Mouse (Mus musculus) retina, embryonic 14.5 days (tissue): ENCODE measurements at regions not wholly inside any gene's neighbourhood (a gene's known extent, or its start where the extent isn't known, plus 50 kb on each side); places are given as distances from the start of the nearest gene placed in this dataset.
A peak's percentile ranks its signal among the peaks of the same experiment; 100 is the strongest.

Source experiments
- DNase-seq: peaks from one replicate; pipeline ENCODE4 v3.0.0-alpha.2; 2015; ENCODE audit warnings: low spot score

DNA sequence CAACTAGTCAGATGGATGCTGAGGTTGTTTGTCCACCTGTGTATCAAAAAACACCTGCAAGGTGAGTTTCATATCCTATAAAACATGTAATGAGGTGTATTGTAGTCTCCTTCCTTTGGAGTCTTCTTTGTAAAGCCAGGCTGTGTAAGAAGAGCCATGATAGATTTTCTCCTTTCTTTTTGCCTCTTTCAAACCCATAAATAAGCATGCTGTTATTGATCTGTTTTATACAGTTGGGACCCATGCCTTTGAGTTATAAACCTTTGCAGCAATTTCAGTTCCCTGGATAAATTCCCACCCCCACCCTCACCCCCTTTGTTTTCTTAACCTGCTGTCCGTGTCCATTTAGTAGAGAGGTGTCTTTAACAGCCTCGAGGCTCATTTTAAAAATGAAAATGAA is 131.0 kb upstream of the Rgs17 start:
- no peak for DNase-seq

DNA sequence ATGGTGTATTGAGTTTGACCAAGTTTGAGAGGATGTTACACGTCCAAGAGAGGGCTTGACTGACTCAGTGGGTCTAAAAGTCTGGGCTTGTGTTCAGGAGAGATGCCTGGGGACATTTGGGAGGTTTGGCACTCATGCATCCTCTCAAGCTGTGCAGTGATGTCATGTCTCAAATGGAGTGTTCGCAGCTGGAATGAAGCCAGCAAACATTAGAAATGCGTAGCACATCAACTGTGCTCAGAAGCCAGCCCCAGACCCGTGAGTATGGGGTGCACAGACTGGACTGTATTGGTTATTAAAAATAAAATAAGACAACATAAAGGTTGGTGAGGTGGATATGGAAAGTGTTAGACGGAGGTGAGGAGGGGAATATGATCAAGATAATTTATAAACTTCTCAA is 121.2 kb upstream of the Rgs17 start:
- no peak for DNase-seq

DNA sequence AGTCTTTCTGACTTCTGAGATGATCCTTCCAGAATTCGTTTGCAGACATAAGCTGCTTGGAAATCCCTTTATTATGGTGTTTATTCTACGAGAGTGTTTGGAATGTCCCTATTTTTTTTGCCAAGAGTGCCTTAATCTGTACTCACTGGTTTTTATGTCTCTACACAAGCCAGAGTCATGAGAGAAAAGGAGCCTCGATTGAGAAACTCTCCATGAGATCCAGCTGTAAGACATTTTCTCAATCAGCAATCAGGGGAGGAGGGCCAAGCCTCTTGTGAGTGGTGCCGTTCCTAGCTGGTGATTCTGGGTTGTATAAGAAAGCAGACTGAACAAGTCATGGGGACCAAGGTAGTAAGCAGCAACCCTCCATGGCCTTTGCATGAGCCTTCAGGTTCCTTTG is 117.6 kb upstream of the Rgs17 start:
- DNase-seq = no peak

DNA sequence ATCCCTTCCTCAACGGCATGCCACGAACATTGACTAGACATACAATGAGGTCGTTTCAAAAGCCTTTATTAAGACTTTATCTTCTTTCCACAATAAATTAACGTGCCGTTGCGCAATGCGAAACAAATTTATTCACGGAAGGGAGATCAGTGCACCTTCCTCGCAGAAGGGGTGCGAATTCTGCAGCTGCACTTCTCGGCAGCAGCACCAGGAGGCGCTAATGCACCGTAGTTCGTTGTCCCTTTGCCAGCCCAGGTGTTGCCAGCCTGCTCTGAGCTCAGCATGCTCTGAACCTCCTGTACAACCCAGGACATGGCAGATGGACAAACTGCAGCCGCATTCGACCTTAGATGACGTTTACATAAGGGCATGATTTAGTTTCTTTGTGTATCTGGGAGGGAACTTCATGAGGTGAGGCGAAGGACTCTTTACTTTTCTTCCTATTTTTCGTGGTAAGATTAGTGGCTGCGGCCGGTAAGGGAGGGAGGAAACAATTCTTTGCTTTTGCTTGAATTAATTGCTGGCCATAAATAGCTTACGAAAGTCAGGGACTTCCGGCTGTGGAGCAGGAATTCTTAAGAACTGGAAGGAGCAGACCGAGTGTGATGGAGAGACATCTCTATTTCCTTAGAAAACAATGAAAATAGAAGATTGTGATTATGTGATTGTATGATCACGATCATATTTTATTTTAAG is 113.7 kb upstream of the Rgs17 start:
- peak; percentile 84 for DNase-seq

DNA sequence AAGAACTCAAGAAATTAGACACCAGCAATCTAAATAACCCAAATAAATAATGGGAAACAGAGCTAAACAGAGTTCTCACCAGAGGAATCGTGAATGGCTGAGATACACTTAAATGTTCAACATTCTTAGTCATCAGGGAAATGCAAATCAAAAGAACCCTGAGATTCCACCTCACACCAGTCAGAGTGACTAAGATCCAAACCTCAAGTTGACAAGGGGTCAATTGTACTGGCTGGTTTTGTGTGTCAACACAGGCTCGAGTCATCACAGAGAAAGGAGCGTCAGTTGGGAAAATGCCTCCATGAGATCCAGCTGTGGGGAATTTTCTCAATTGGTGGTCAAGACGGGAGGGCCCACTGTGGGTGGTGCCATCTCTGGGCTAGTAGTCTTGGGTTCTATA is 110.3 kb upstream of the Rgs17 start:
- DNase-seq = no peak

DNA sequence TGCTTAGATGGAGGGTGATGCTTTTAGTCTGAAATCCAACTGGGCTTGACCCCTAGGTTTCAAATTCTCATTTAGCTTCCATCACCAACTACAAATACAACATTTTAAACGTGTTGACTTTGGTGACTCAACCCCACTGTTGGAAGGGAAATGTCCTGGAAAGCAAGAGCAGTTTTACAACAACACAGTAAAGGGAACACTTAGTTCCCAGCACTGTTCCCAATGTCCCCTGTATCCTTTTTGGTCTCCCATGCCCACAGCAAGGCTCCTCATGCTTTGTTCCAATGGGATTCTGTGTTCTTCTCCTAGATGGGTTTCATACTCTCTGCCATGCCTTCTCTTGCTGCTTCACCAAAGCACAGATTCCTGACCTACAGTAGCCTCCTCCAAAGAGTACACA is 105.4 kb upstream of the Rgs17 start:
- DNase-seq = no peak

DNA sequence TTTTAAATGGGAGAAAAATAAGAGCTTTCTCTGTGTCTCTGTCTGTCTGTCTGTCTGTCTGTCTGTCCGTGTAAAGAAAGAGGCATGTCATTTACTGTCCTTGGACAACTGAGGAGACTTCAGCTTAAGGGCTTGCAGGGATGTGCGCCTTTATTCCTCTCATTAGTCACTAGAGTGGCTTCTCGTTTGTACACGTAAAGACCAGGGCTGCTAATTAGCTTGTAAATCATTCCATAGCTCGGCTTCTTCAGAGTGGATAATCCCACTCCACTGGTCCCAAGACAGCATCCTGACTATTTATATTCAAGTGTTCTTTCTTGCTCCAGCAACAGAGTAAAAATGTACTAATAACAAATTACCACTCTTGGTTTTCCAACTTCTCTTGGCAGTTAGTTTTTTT is 104.1 kb upstream of the Rgs17 start:
- no peak for DNase-seq

DNA sequence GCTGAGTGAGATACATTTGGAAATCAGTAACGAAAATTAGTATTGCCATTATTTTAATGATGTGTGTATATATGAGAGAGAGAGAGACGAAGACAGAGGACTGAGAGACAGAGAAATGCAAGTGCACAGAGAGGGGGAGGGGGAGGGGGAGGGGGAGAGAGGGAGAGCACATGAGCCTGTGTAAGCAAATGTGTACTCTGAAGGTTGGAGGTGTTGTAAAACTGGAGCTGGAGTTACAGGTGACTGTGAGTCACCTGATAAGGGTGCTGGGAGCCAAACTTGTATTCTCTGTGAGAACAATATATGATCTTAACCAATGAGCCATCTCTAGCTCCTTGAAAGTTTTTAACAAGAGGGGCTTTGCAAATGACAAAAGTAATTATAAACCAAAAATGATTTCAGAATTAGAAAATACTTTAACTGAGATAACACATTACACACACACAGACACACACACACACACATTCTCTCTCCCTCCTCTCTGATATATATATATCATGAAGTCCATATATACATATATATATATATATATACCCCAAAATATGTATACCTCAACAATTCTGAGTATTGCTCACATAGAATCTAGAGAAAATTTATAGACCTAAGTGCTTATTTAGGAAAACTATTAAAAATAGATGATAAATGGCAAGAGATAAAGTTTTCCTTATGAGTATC is 100.5 kb upstream of the Rgs17 start:
- DNase-seq = no peak

DNA sequence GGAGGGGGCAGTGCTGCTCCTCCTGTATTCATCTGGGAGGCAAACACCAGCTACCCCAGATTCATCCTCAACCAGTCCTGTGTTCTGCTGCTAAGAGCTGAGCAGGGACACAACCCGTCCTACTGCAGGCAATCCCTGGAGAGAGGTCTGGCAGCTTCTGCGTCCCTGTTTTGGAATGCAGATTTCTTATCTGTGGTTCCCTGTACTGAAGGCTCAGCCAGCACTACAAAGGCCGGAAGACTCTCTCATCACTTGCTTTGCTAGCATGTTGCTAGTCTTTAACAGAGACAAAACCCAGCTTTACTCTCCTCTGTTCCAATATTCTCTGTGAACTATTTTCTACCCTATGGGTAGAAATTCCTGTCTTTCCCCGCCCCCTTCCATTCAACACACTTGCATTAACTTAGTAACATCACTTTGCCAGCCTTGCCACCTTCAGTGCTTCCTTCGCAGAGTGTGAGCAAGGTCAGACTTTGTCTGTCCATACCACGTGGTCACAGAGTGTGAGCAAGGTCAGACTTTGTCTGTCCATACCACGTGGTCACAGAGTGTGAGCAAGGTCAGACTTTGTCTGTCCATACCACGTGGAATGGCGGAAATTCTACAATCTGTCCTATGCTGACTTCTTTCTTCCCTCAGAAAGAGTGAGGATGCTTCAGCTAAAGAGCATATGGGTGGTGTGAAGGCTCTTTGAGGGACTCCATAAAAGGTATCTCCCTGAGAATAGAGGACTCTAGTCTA is 98.9 kb upstream of the Rgs17 start:
- DNase-seq = no peak

DNA sequence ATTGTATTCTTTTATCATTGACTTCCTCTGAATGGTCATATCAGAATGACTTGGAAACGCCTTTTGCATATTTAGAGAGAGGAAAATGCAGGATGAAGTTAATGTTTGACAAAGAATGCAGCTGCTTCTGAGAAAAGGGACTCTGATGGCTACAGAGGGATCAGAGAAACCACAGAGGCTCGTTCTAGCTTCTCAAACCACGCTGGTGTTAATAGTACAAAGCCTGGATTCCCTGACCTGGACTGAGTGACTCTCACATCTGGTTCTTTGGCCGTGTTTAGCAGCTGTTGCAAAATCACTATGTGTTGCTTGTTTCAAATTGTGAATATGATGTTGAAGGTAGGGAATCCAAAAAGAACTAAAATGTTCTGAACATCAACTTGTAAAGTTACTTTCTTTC is 91.5 kb upstream of the Rgs17 start:
- no peak for DNase-seq

DNA sequence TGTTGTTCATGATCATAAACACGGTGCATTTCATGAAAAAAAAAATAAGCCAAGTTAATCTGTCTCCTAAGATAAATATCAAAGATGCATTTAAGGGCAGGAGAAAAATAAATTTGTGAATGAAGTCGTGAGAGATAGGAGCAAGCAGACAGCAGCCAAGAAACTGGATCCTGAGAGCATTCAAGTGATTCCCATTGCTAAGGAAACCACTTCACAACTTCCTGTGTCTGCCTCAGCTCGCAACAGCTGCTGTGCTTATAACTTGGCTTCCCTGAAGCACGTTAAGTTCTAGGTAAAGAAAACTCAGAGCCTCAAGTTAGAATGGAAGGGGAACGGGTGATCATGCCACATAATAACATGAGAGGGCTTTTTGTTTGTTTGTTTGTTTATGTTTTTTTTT is 89.3 kb upstream of the Rgs17 start:
- no peak for DNase-seq

DNA sequence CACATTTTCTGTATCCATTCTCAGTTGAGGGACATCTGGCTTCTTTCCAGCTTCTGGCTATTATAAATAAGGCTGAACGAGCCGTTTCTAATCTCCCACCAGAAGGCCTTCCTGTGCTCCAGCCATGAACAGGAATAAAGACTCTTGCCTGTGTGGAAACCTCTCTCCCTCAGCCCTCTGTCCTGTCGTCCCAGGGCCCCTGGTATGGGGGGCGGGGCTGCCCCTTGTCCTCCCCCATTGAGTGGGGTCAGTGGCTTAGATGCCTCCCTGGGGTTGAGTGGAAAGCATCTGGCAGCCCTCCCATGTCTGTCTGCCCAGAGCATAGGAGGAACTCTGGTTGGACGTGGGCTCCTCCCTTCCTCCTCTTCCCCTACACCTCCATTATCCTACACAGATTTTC is 88.8 kb upstream of the Rgs17 start:
- DNase-seq = no peak

DNA sequence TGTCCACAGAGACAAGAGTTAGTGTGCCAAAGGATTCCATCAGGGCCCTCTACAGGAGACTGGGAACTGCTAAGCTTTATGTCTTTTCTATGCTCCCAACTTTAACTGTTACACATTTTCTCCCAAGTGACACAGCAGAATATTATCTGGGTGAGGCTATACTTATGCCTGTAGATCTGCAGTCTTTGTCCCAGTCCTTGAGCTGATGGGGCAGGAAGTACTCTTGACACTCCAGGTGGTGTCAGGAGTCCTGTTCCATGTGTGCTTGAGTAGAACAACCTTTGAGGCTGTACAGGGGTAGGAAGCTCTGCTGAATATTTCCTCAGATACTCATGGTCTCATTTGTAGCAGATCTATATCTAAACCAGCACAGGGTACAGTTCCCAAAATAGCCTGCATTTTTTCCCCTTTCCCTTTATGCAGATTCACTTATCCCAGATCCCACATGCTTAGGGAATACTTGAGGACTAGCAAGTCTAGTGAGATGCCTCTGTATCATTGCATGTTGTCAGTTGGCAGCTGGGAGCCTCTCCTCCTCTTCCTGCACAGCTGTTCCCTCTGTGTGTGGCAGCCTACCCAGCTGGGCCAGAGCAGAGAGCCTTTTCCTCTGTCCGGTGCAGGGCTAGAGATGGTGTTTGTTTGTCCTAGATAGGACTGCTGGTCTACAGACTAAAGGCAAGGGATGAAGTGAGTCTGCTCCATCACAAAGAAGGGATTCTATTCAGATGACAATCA is 85.2 kb upstream of the Rgs17 start:
- no peak for DNase-seq

DNA sequence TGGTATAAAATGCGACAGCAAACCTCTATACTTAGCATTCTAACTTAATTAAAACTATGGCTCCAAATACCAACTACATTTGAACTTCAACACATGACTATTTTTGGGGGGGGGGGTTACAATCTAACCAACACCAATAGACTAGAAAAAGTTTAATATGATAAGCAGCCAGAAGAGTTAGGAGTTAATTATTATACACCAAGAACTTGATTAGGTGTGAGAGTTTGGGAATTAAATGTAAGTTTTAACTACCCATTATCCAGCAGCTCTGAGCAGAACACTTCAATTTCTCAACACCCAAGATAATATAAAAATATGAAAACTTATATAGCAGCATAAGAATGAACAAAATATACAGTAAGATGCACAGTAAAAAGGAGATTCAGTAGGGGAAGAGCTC is 59.2 kb upstream of the Rgs17 start:
- no peak for DNase-seq

DNA sequence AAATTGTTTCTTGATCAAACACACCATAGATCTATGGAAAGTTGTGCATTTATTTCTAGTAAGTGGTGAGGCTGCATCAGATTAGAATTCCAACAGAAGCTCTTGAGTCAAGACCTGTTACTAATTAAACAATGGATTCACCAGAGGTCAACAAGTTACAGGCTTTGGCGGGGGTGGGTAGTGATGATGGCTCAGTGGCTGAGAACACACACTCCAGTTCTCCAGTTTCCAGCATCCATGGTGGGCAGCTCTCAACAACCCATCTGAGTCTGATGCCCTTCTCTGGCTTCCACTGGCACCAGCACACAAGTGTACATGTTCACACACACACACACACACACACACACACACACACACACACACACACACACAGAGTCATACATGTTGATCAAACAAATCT is 56.3 kb upstream of the Rgs17 start:
- no peak for DNase-seq
